Mouse (Mus musculus): ENCODE data around the gene Mpv17l2. TPM values are rescaled to one million over a fixed set of nuclear protein-coding genes. Genes with fewer than 3 reads are reported as not detected.

Gene Mpv17l2
- polyA plus RNA-seq, 1 experiment from 2014 or later: 47.4 TPM

DNA sequence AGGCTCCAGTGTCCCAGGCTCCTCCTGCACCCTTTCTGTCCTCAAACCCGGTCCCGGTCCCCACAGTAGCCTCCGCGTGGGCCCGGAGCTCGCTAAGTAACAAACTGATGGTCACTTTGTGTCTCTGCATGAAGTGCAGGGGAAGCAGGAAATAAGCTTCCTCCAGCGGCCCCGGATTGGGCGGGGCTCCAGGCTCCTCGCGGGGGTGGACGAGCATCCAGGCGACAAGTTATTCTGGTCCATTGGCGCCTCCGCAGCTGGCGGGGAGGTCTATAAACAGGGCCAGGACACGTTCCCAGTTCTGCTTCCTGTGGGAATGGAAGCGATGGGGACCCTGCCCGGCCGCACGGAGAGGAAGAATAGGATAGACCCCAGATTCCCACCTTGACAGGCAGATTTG lies 7.6 kb downstream of the Mpv17l2 start:
- peak overlapping the region; percentile 97 for H3K4me2 ChIP-seq (ENCODE audit: low read length)
- H3K27me3 ChIP-seq (ENCODE audit: control insufficient read depth, insufficient read depth, low read length): peaks cover 25% of the 10 kb centered on the region
- no peaks in the 10 kb centered on the region for H3K9me3 ChIP-seq (ENCODE audit: control insufficient read depth, low read length)
- ATAC-seq (ENCODE audit: insufficient number of reproducible peaks, insufficient read depth, low FRiP score, low read depth): no peak
- H3K27ac ChIP-seq (replicated peaks in 1 of 2; ENCODE audit: control insufficient read depth in 1 of 2, insufficient read depth in 1 of 2, low read depth in 2 of 2, low read length in 2 of 2): peak overlapping the region; percentile 70 to 79
- peaks cover 15 to 27% of the 10 kb centered on the region in 2 experiments for H3K4me1 ChIP-seq (ENCODE audit: control insufficient read depth in 2 of 2, insufficient read depth in 2 of 2, low read length in 2 of 2)
- H3K36me3 ChIP-seq (ENCODE audit: control insufficient read depth, insufficient read depth, low read length): peaks cover 23% of the 10 kb centered on the region
- 12% methylated on average over 21 of the region's 21 CpGs for WGBS
- H3K4me3 ChIP-seq (ENCODE audit: control insufficient read depth in 1 of 2, insufficient read depth in 1 of 2, low read depth in 1 of 2, low read length in 2 of 2): peak overlapping the region in 1 of 2 experiments; percentile 8; a peak in 2 of 4 replicates
- H3K9ac ChIP-seq (ENCODE audit: low read length): peak overlapping the region; percentile 51; the same call in 1 of the 2 replicates

DNA sequence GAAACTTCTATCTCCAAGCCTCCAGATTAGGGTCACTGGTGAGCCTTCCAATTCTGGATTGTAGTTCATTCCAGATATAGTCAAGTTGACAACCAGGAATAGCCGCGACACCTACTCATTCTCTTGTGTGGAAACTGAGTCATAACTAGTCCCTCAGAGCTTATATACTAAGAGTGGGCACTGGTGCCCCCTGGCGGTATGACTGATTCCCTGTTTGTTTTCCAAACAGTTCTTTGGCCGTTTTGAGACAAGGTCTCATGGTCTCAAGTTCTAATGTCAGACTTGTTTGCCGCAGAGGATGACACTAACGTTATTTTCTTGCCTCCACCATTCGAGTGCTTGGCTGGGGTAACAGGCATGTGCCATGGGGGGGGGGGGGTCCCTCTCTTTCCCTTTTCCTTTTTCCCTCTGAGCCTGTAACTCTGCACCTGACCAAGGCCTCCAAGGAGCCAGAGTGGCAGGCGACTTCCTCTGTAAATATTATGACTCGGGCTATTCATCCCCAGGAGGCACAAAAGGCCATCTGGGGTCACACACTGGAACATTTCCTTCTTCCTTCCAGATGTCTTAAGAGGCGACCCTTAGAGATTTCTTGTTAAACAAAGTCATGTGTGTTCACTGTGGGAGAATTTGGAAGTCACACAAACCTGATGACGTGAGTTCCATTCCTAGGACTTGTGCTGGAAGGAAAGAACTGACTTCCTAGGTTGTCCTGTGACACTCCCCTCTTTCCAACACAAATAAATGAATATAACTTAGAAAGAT lies 8.6 kb downstream of the Mpv17l2 start:
- H3K27ac ChIP-seq (replicated peaks in 1 of 2; ENCODE audit: control insufficient read depth in 1 of 2, insufficient read depth in 1 of 2, low read depth in 2 of 2, low read length in 2 of 2): peak overlapping the region; percentile 69 to 70; a peak in 3 of 4 replicates
- peaks cover 15 to 27% of the 10 kb centered on the region in 2 experiments for H3K4me1 ChIP-seq (ENCODE audit: control insufficient read depth in 2 of 2, insufficient read depth in 2 of 2, low read length in 2 of 2)
- H3K9me3 ChIP-seq (ENCODE audit: control insufficient read depth, low read length): no peaks in the 10 kb centered on the region
- H3K27me3 ChIP-seq (ENCODE audit: control insufficient read depth, insufficient read depth, low read length): peaks cover 34% of the 10 kb centered on the region
- H3K36me3 ChIP-seq (ENCODE audit: control insufficient read depth, insufficient read depth, low read length): peaks cover 13% of the 10 kb centered on the region
- no peak for ATAC-seq (ENCODE audit: insufficient number of reproducible peaks, insufficient read depth, low FRiP score, low read depth)
- H3K4me3 ChIP-seq (ENCODE audit: control insufficient read depth in 1 of 2, insufficient read depth in 1 of 2, low read depth in 1 of 2, low read length in 2 of 2): no peak overlapping the region
- H3K4me2 ChIP-seq (ENCODE audit: low read length): no peak overlapping the region
- 25% methylated on average over 11 of the region's 11 CpGs for WGBS
- 0 out of 2 replicates have a peak overlapping the region, but pooled peaks have one; percentile 51 for H3K9ac ChIP-seq (ENCODE audit: low read length)

DNA sequence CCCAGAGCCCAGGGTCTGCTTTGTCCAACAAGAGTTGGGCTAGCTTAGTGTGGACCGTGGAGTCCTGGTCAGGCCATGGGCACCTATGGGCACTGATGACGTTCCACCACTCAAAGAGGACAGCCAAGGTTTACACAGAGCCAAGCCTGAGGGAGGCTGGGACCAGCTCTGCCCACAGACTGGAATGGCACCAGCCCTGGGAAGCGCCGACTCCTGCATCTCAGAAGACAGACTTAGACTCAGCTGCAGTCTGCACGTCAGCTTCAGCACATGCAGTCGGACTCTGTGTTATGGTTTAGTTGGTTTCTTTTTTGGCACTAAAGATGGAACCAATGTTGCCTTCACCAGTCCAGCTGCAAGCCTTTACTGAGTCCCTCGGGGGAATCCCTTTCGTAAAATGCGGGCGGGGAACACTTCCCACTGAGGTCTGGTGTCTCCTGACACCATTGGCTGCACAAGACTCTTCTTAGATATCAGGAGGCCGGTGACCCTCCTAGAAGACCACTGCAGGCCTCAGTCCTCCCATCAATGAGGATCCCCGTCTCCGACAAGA lies 10.5 kb downstream of the Mpv17l2 start:
- no peaks in the 10 kb centered on the region for H3K9me3 ChIP-seq (ENCODE audit: control insufficient read depth, low read length)
- H3K4me2 ChIP-seq (ENCODE audit: low read length): no peak overlapping the region
- H3K27me3 ChIP-seq (ENCODE audit: control insufficient read depth, insufficient read depth, low read length): peaks cover 54% of the 10 kb centered on the region
- no peaks in the 10 kb centered on the region for H3K36me3 ChIP-seq (ENCODE audit: control insufficient read depth, insufficient read depth, low read length)
- H3K9ac ChIP-seq (ENCODE audit: low read length): no peak overlapping the region
- peaks cover 15 to 22% of the 10 kb centered on the region in 2 experiments for H3K4me1 ChIP-seq (ENCODE audit: control insufficient read depth in 2 of 2, insufficient read depth in 2 of 2, low read length in 2 of 2)
- 72% methylated on average over 13 of the region's 13 CpGs for WGBS
- no peak for ATAC-seq (ENCODE audit: insufficient number of reproducible peaks, insufficient read depth, low FRiP score, low read depth)
- no peak overlapping the region for H3K27ac ChIP-seq (replicated peaks in 1 of 2; ENCODE audit: control insufficient read depth in 1 of 2, insufficient read depth in 1 of 2, low read depth in 2 of 2, low read length in 2 of 2)
- no peak overlapping the region for H3K4me3 ChIP-seq (ENCODE audit: control insufficient read depth in 1 of 2, insufficient read depth in 1 of 2, low read depth in 1 of 2, low read length in 2 of 2)

DNA sequence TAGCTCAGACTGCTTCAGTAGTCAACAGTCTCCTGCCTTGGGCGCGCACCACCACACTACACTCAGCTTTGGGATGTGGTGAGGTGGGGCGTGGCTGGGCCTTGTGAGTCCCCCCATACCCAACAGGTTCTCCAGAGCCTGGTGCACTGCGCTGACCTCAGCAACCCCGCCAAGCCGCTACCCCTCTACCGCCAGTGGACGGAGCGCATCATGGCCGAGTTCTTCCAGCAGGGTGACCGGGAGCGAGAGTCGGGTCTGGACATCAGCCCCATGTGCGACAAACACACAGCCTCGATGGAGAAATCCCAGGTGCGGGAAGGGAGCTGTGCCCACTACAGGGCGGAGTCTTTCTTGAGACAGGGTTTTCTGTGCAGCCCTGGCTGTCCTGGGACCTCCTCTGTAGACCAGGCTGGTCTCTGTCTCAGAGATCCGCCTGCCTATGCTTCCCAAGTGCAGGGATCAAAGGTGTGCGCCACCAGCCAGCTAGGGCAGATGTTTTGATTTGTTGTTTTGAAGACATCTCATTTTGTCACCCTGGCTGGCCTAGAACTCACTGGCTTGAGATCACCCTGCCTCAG lies 11.6 kb downstream of the Mpv17l2 start:
- no peak overlapping the region for H3K4me2 ChIP-seq (ENCODE audit: low read length)
- H3K27ac ChIP-seq (replicated peaks in 1 of 2; ENCODE audit: control insufficient read depth in 1 of 2, insufficient read depth in 1 of 2, low read depth in 2 of 2, low read length in 2 of 2): no peak overlapping the region
- peaks cover 14 to 19% of the 10 kb centered on the region in 2 experiments for H3K4me1 ChIP-seq (ENCODE audit: control insufficient read depth in 2 of 2, insufficient read depth in 2 of 2, low read length in 2 of 2)
- no peaks in the 10 kb centered on the region for H3K9me3 ChIP-seq (ENCODE audit: control insufficient read depth, low read length)
- H3K4me3 ChIP-seq (ENCODE audit: control insufficient read depth in 1 of 2, insufficient read depth in 1 of 2, low read depth in 1 of 2, low read length in 2 of 2): no peak overlapping the region
- WGBS: 69% methylated on average over 19 of the region's 19 CpGs
- H3K9ac ChIP-seq (ENCODE audit: low read length): no peak overlapping the region
- ATAC-seq (ENCODE audit: insufficient number of reproducible peaks, insufficient read depth, low FRiP score, low read depth): no peak
- no peaks in the 10 kb centered on the region for H3K36me3 ChIP-seq (ENCODE audit: control insufficient read depth, insufficient read depth, low read length)
- peaks cover 64% of the 10 kb centered on the region for H3K27me3 ChIP-seq (ENCODE audit: control insufficient read depth, insufficient read depth, low read length)

DNA sequence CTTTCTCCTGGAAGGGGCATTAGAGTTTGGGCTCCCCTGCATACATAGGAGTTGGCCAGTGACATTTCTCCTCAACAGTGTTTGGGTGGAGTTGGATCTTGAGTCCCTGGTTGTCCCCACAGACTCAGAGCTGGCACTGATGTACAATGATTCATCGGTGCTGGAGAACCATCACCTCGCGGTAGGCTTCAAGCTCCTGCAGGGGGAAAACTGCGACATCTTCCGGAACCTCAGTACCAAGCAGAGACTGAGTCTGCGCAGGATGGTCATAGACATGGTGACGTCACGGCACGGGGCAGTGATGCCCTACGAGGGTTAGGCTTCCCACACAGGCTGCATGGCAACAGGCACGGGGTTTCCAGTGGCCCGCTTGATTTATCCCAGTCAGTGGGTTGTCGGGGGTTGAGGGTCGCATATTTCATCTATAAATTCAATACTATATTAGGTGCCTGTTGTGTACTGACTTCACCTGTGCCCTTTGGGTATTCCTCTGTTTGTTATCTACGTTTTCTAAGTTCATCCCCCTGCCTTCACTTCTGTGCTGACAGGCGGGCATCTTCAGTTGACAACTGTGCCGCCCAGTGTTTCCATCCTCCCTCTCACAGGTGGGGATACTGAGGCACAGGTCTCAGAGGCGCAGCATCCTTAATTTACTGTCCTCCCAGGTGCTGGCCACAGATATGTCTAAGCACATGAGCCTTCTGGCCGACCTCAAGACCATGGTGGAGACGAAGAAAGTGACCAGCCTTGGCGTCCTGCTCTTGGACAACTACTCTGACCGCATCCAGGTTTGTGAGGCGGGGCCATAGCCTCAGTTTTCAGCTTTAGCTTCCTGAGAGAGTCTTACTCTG lies 12.3 kb downstream of the Mpv17l2 start:
- WGBS: 78% methylated on average over 23 of the region's 23 CpGs
- Histone ChIP-seq H3K9me3 (ENCODE audit: control insufficient read depth, low read length) (no peaks in the 10 kb centered on the region), H3K9ac (ENCODE audit: low read length) (no peak overlapping the region), H3K27me3 (ENCODE audit: control insufficient read depth, insufficient read depth, low read length) (peaks cover 71% of the 10 kb centered on the region), H3K4me1 (ENCODE audit: control insufficient read depth in 2 of 2, insufficient read depth in 2 of 2, low read length in 2 of 2) (peaks cover 10 to 17% of the 10 kb centered on the region in 2 experiments), H3K4me3 (ENCODE audit: control insufficient read depth in 1 of 2, insufficient read depth in 1 of 2, low read depth in 1 of 2, low read length in 2 of 2) (no peak overlapping the region), H3K4me2 (ENCODE audit: low read length) (no peak overlapping the region), H3K36me3 (ENCODE audit: control insufficient read depth, insufficient read depth, low read length) (no peaks in the 10 kb centered on the region), H3K27ac (replicated peaks in 1 of 2; ENCODE audit: control insufficient read depth in 1 of 2, insufficient read depth in 1 of 2, low read depth in 2 of 2, low read length in 2 of 2) (no peak overlapping the region)
- ATAC-seq (ENCODE audit: insufficient number of reproducible peaks, insufficient read depth, low FRiP score, low read depth): no peak

DNA sequence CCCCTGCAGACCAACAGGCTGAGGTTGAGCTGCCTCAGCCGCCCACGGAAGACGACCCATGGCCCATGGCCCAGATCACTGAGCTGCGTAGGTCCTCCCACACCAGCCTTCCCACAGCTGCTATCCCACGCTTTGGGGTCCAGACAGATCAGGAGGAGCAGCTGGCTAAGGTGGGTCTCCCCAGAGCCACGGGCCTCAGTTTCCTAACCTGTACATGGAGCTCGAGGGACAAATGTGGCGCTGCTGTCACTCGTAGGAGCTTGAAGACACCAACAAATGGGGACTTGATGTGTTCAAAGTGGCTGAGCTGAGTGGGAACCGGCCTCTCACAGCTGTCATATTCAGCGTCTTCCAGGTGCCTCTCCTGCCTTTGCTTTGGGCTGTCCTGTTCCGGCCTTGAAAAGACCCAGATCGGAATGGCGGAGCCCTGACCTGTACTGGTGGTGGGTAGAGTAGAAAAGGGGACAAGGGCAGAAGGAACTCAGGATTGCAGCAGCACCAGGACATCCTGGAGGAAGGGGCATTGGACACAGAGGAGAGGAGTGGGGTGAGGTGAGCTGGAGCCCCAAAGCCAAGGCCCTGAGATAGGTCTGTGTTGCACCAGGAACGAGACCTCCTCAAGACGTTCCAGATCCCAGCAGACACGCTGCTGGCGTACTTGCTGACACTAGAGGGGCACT lies 13.4 kb downstream of the Mpv17l2 start:
- H3K36me3 ChIP-seq (ENCODE audit: control insufficient read depth, insufficient read depth, low read length): no peaks in the 10 kb centered on the region
- H3K9me3 ChIP-seq (ENCODE audit: control insufficient read depth, low read length): no peaks in the 10 kb centered on the region
- no peak overlapping the region for H3K4me2 ChIP-seq (ENCODE audit: low read length)
- H3K4me3 ChIP-seq (ENCODE audit: control insufficient read depth in 1 of 2, insufficient read depth in 1 of 2, low read depth in 1 of 2, low read length in 2 of 2): no peak overlapping the region
- no peak overlapping the region for H3K9ac ChIP-seq (ENCODE audit: low read length)
- H3K27ac ChIP-seq (replicated peaks in 1 of 2; ENCODE audit: control insufficient read depth in 1 of 2, insufficient read depth in 1 of 2, low read depth in 2 of 2, low read length in 2 of 2): no peak overlapping the region
- peaks cover 82% of the 10 kb centered on the region for H3K27me3 ChIP-seq (ENCODE audit: control insufficient read depth, insufficient read depth, low read length)
- 78% methylated on average over 18 of the region's 18 CpGs for WGBS
- peaks cover 6 to 18% of the 10 kb centered on the region in 2 experiments; a peak in 3 of 4 replicates for H3K4me1 ChIP-seq (ENCODE audit: control insufficient read depth in 2 of 2, insufficient read depth in 2 of 2, low read length in 2 of 2)
- no peak for ATAC-seq (ENCODE audit: insufficient number of reproducible peaks, insufficient read depth, low FRiP score, low read depth)

DNA sequence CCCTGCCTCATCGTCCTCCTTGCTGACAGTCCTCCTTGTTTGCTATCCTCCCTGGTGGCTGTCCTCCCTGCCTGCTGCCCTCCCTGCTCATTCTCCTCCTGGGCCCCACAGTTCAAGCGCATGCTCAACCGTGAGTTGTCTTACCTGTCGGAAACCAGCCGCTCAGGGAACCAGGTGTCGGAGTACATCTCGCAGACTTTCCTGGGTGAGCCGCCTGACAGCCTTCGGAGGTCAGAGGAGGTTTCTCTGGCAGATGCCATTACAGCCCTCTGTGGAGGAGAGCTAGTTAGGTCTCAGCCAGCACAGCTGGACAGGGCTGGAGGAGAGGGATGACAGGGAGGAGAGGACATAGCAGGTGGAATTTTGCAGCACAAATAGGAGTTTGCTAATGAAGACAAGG lies 14.1 kb downstream of the Mpv17l2 start:
- Histone ChIP-seq H3K4me2 (ENCODE audit: low read length) (no peak overlapping the region), H3K36me3 (ENCODE audit: control insufficient read depth, insufficient read depth, low read length) (no peaks in the 10 kb centered on the region), H3K27ac (replicated peaks in 1 of 2; ENCODE audit: control insufficient read depth in 1 of 2, insufficient read depth in 1 of 2, low read depth in 2 of 2, low read length in 2 of 2) (no peak overlapping the region), H3K9me3 (ENCODE audit: control insufficient read depth, low read length) (no peaks in the 10 kb centered on the region), H3K9ac (ENCODE audit: low read length) (no peak overlapping the region), H3K27me3 (ENCODE audit: control insufficient read depth, insufficient read depth, low read length) (peaks cover 86% of the 10 kb centered on the region), H3K4me1 (ENCODE audit: control insufficient read depth in 2 of 2, insufficient read depth in 2 of 2, low read length in 2 of 2) (peaks cover 12 to 25% of the 10 kb centered on the region in 2 experiments; a peak in 3 of 4 replicates), H3K4me3 (ENCODE audit: control insufficient read depth in 1 of 2, insufficient read depth in 1 of 2, low read depth in 1 of 2, low read length in 2 of 2) (no peak overlapping the region)
- 54% methylated on average over 9 of the region's 9 CpGs for WGBS
- ATAC-seq (ENCODE audit: insufficient number of reproducible peaks, insufficient read depth, low FRiP score, low read depth): no peak

Measured in heart, embryonic 14.5 days (tissue).